Comparison of ENCODE assay signal across 19 mouse cellular contexts in the genomic region with DNA sequence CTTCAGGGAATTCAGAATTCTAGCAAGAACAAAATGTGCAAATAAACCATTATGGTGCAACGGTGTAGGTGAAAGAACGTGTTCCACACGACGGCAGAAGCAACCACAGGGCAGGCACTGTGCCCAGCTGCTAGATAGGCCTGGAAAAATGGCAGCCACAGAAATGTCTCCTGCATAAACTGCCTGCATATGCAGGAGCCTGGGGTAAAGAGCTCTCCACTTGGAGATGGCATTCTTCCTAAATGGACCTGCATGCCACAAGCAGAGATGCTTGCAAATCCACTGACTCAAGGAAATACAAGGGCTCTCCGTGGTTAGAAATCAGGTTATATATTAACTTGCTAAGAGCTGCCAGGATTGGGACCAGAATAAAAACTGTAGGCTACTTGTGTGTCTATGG. TPM values are rescaled to one million over a fixed set of nuclear protein-coding genes. Genes with fewer than 3 reads are reported as not detected.
"Had no signal": no experiment of that assay in that cellular context is flagged by ENCODE, and none has a peak within 500 bp of the region (broad histone marks: within the 10 kb centered on the region; RNA-seq: fewer than 3 reads in every experiment).

No protein-coding gene starts in this region.

- H3K27me3 ChIP-seq: hindbrain, embryonic 12.5 days; limb, embryonic 12.5 days; liver, embryonic 15.5 days; megakaryocyte, embryonic 14.5 days; midbrain, embryonic 15.5 days; neural tube, embryonic 12.5 days; stomach, embryonic 15.5 days had no signal

- H3K4me2 ChIP-seq: hindbrain, embryonic 12.5 days; limb, embryonic 12.5 days; liver, embryonic 11.5 days; liver, embryonic 15.5 days; lung, embryonic 14.5 days; midbrain, embryonic 11.5 days; midbrain, embryonic 15.5 days; neural tube, embryonic 12.5 days; stomach, embryonic 15.5 days had no signal

- ATAC-seq: hindbrain, embryonic 16.5 days; inflammation-experienced regulatory T-cells, adult 6 months; intestine, postnatal 0 days; midbrain, embryonic 15.5 days had no signal

- H3K4me3 ChIP-seq: hindbrain, embryonic 12.5 days; limb, embryonic 12.5 days; liver, embryonic 15.5 days; megakaryocyte, embryonic 14.5 days; midbrain, embryonic 15.5 days; neural tube, embryonic 12.5 days; stomach, embryonic 15.5 days had no signal

- DNase-seq: layer of hippocampus, adult 9-11 months; layer of hippocampus, postnatal 36 days; lung, embryonic 14.5 days; right cerebral cortex, postnatal 14 days; thymus, adult 2 months; thymus, postnatal 25 days had no signal

- H3K9ac ChIP-seq: hindbrain, embryonic 12.5 days; limb, embryonic 12.5 days; liver, embryonic 15.5 days; lung, embryonic 14.5 days; midbrain, embryonic 15.5 days; neural tube, embryonic 12.5 days; stomach, embryonic 15.5 days had no signal

- H3K9me3 ChIP-seq: hindbrain, embryonic 12.5 days; limb, embryonic 12.5 days; liver, embryonic 15.5 days; megakaryocyte, embryonic 14.5 days; midbrain, embryonic 15.5 days; neural tube, embryonic 12.5 days; stomach, embryonic 15.5 days had no signal

- H3K27ac ChIP-seq: hindbrain, embryonic 12.5 days; limb, embryonic 12.5 days; liver, embryonic 15.5 days; macrophage; midbrain, embryonic 15.5 days; neural tube, embryonic 12.5 days; stomach, embryonic 15.5 days had no signal

RNA-seq across cellular contexts. Expression of a gene that starts 40.9 kb away (rescaled TPM):
- polyA plus RNA-seq: macrophage had no signal
